Mouse (Mus musculus): ENCODE measurements around the gene Dscam.

DNA sequence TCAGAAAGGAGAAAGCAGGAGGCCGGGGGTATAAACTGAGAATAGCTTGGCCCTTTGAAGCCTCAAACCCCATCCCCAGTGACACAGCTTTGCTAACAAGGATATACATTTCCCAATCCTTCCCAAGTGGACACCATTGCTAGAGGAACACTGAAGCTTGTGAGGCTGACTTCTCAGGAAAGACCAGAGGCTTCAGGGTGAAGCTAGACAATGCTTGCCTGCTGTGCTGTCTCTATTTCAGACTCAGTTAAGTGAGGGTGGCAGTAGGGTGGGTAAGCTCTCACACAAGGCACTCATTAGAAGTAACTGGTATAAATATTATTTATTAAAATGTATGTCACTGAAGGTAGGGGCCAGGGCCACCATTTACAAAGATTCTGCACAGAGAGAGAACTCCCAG, 502.1 kb downstream of the Dscam start:
- TF ChIP-seq CTCF (IDR thresholded peaks at IDR 0.05; ENCODE audit: extremely low read depth, insufficient read depth, insufficient read length, insufficient replicate concordance) (no peak), POLR2A (IDR thresholded peaks at IDR 0.05; ENCODE audit: low read depth, low read length) (no peak)
